Mouse (Mus musculus): ENCODE measurements around the gene Gdpd5. TPM values are rescaled to one million over a fixed set of nuclear protein-coding genes. Genes with fewer than 3 reads are reported as not detected.

The Gdpd5 gene
- polyA plus RNA-seq, 1 experiment from 2014 or later: 16.7 TPM

DNA sequence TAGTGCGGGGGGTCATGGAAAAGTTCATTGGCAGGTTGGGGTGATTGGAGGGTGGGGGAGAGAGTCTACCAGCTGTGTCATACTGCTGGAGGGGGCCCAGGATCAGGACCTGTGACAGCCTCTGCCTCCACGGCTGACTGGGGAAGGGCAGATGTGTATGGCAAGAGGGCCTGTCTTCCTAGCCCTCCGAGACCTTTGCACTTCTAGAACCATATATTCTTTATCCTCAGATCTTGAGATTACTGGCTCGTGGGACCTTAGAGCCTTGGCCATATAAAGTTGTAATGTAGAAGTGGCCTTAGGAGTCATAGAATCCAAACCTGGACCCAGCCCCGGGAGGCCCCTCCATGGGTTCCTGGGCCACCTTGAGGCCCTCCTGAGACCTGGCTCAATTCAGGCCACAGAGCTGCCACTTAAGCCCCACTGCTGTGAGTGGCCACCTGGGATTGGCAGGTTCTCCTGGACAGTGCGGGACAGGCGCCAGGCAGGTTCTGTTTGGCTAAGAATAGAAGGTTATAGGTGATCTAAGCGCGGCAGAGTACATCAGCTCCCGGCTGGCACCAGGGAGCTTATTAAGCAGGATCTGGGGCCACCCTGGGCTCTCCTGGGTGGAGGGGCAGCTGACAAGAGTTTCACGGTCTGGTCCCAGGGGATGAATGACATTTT lies 15.9 kb downstream of the Gdpd5 start:
- H3K27me3 ChIP-seq (ENCODE audit: control insufficient read depth, insufficient read depth, low read length): no peaks in the 10 kb centered on the region
- no peak overlapping the region for H3K4me2 ChIP-seq
- no peak overlapping the region for H3K27ac ChIP-seq (ENCODE audit: low read depth, low read length)
- no peak overlapping the region for H3K4me3 ChIP-seq (ENCODE audit: low read depth, low read length)
- no peaks in the 10 kb centered on the region for H3K36me3 ChIP-seq (ENCODE audit: control insufficient read depth, insufficient read depth, low read length)
- ATAC-seq (ENCODE audit: low FRiP score) (no peak), DNase-seq (ENCODE audit: low spot score, missing footprints) (no peak)
- no peaks in the 10 kb centered on the region for H3K9me3 ChIP-seq (ENCODE audit: control insufficient read depth, low read length)
- 83% methylated on average over 11 of the region's 11 CpGs for WGBS
- H3K9ac ChIP-seq (ENCODE audit: low read length): no peak overlapping the region
- 0 out of 2 replicates have a peak, but pooled peaks cover 2% of the 10 kb centered on the region for H3K4me1 ChIP-seq (ENCODE audit: control insufficient read depth, insufficient read depth, low read length)

GRCm38 (mm10) chr7:99401373-99401772 lies 20.2 kb downstream of the Gdpd5 start:
- Histone ChIP-seq H3K27ac (ENCODE audit: low read depth, low read length) (no peak overlapping the region), H3K9me3 (ENCODE audit: control insufficient read depth, low read length) (no peaks in the 10 kb centered on the region), H3K4me2 (no peak overlapping the region), H3K36me3 (ENCODE audit: control insufficient read depth, insufficient read depth, low read length) (no peaks in the 10 kb centered on the region), H3K27me3 (ENCODE audit: control insufficient read depth, insufficient read depth, low read length) (no peaks in the 10 kb centered on the region), H3K4me3 (ENCODE audit: low read depth, low read length) (no peak overlapping the region), H3K9ac (ENCODE audit: low read length) (no peak overlapping the region), H3K4me1 (ENCODE audit: control insufficient read depth, insufficient read depth, low read length) (peaks cover 7% of the 10 kb centered on the region; the same call in 1 of the 2 replicates)
- WGBS: 86% methylated on average over 8 of the region's 8 CpGs
- no peak for ATAC-seq (ENCODE audit: low FRiP score)
- DNase-seq (ENCODE audit: low spot score, missing footprints): no peak

DNA sequence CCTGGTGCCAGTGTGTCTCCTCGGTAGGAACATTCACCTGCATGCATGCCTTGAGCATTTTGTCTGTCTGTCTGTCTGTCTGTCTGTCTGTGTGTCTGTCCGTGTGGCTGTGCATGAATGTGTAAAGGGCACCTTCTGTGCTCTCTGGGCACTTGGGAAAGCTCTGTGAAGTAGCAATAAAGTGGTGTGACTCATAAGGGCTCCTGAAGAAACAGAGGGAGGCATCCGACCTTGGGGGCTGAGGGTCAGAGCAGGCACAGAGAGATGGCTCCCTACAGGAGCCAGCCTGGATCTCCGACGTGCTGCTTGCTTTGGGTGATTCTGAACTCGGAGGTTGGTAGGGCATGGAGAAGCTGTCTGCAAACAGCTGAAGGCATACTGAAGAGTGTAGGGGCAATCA lies 21.3 kb downstream of the Gdpd5 start:
- no peak overlapping the region for H3K27ac ChIP-seq (ENCODE audit: low read depth, low read length)
- WGBS: 79% methylated on average over 6 of the region's 6 CpGs
- no peaks in the 10 kb centered on the region for H3K27me3 ChIP-seq (ENCODE audit: control insufficient read depth, insufficient read depth, low read length)
- peaks cover 5% of the 10 kb centered on the region; the same call in 1 of the 2 replicates for H3K4me1 ChIP-seq (ENCODE audit: control insufficient read depth, insufficient read depth, low read length)
- H3K4me2 ChIP-seq: no peak overlapping the region
- ATAC-seq (ENCODE audit: low FRiP score): no peak
- no peak overlapping the region for H3K9ac ChIP-seq (ENCODE audit: low read length)
- no peak overlapping the region for H3K4me3 ChIP-seq (ENCODE audit: low read depth, low read length)
- DNase-seq (ENCODE audit: low spot score, missing footprints): no peak
- H3K9me3 ChIP-seq (ENCODE audit: control insufficient read depth, low read length): no peaks in the 10 kb centered on the region
- H3K36me3 ChIP-seq (ENCODE audit: control insufficient read depth, insufficient read depth, low read length): no peaks in the 10 kb centered on the region

DNA sequence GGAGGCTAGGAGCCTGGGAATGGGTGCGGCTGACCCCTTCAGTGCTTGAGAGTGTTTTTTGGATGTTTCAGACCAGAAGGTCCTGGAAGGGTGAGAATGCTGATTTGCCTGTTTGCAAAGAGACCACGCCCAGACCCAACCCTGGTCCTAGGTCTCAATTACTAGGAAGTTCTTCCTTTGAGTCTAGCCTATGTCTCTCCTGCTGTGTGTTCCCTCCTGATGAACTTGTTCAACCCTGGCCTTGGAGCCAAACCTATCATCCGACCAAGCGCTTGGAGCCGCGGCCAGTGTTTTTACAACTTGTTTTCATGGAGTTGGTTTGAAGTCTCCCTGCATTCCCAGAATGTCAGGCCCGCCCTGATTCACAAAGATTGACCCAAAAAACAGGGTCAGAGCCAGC lies 22.0 kb downstream of the Gdpd5 start:
- Histone ChIP-seq H3K4me2 (no peak overlapping the region), H3K4me1 (ENCODE audit: control insufficient read depth, insufficient read depth, low read length) (peaks cover 5% of the 10 kb centered on the region; the same call in 1 of the 2 replicates), H3K9me3 (ENCODE audit: control insufficient read depth, low read length) (no peaks in the 10 kb centered on the region), H3K27me3 (ENCODE audit: control insufficient read depth, insufficient read depth, low read length) (no peaks in the 10 kb centered on the region), H3K36me3 (ENCODE audit: control insufficient read depth, insufficient read depth, low read length) (no peaks in the 10 kb centered on the region), H3K27ac (ENCODE audit: low read depth, low read length) (no peak overlapping the region; the same call in 1 of the 2 replicates), H3K4me3 (ENCODE audit: low read depth, low read length) (no peak overlapping the region), H3K9ac (ENCODE audit: low read length) (no peak overlapping the region)
- WGBS: 86% methylated on average over 7 of the region's 7 CpGs
- DNase-seq (ENCODE audit: low spot score, missing footprints): no peak
- ATAC-seq (ENCODE audit: low FRiP score): no peak

- DNase-seq (ENCODE audit: low spot score, missing footprints): no peak
- no peak overlapping the region for H3K4me2 ChIP-seq
- H3K4me1 ChIP-seq (ENCODE audit: control insufficient read depth, insufficient read depth, low read length): peaks cover 5% of the 10 kb centered on the region; the same call in 1 of the 2 replicates
- H3K9me3 ChIP-seq (ENCODE audit: control insufficient read depth, low read length): no peaks in the 10 kb centered on the region
- H3K27ac ChIP-seq (ENCODE audit: low read depth, low read length): no peak overlapping the region
- H3K4me3 ChIP-seq (ENCODE audit: low read depth, low read length): no peak overlapping the region
- H3K36me3 ChIP-seq (ENCODE audit: control insufficient read depth, insufficient read depth, low read length): no peaks in the 10 kb centered on the region
- H3K27me3 ChIP-seq (ENCODE audit: control insufficient read depth, insufficient read depth, low read length): no peaks in the 10 kb centered on the region
- ATAC-seq (ENCODE audit: low FRiP score): no peak
- H3K9ac ChIP-seq (ENCODE audit: low read length): no peak overlapping the region
- WGBS: 78% methylated on average over 12 of the region's 12 CpGs
These were observed 23.0 kb downstream of the Gdpd5 start for GRCm38 (mm10) chr7:99404031-99404735.

DNA sequence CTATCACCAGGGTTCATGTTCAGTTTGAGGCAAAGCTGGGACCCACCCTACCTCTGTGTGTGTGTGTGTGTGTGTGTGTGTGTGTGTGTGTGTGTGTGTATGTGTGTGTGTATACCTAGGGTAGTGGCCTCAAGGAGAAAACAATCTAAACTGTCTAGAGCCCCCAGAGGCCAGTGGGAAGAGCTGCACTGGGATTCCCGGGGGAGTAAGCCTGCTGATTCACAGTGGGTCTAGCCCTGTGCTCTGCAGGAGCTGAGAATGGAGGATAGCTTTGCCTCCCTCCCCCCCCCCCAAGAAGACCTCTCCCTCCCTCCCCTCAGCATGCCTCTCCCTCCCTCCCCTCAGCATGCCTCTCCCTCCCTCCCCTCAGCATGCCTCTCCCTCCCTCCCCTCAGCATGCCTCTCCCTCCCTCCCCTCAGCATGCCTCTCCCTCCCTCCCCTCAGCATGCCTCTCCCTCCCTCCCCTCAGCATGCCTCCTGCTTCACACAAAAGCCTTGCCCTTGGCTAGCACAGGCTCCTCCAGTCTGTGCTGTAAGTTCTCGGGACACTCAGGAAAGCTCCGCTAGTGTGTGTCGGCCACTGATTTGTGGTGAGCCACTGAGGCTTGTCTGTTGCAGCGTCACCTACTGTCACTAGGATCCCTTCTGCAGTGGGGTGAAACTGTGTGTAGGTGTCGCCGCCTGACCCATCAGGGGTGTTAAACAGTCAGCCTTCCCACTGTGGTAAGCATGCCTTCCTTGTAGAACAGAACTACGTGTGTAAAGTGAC lies 24.4 kb downstream of the Gdpd5 start:
- Histone ChIP-seq H3K27ac (ENCODE audit: low read depth, low read length) (no peak overlapping the region), H3K4me1 (ENCODE audit: control insufficient read depth, insufficient read depth, low read length) (peaks cover 5% of the 10 kb centered on the region; the same call in 1 of the 2 replicates), H3K36me3 (ENCODE audit: control insufficient read depth, insufficient read depth, low read length) (no peaks in the 10 kb centered on the region), H3K4me3 (ENCODE audit: low read depth, low read length) (no peak overlapping the region), H3K9me3 (ENCODE audit: control insufficient read depth, low read length) (no peaks in the 10 kb centered on the region), H3K4me2 (no peak overlapping the region), H3K27me3 (ENCODE audit: control insufficient read depth, insufficient read depth, low read length) (no peaks in the 10 kb centered on the region), H3K9ac (ENCODE audit: low read length) (no peak overlapping the region)
- ATAC-seq (ENCODE audit: low FRiP score) (peak; percentile 19; the same call in 1 of the 2 replicates), DNase-seq (ENCODE audit: low spot score, missing footprints) (peak; percentile 86)
- WGBS: 20% methylated on average over 8 of the region's 8 CpGs

DNA sequence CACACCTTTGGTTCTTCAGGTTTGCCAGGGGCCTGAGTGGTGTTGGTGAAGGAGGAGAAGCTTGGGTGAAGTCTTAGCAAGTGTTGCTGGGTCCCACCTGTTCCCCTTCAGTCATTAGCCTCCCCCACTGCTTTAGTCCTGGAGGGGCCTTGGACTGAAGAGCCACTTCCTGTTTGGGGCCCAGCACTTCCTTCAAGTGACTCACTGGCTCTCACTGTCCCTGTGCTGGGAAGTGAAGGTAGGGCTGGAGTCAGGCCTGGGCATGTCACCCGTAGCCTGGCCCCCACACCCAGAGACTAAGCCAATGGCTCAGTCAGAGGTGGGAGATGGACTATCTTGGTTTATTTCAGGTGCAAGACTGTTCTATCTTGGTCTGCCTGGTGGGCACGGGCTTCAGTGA lies 26.4 kb downstream of the Gdpd5 start:
- no peak for DNase-seq (ENCODE audit: low spot score, missing footprints)

DNA sequence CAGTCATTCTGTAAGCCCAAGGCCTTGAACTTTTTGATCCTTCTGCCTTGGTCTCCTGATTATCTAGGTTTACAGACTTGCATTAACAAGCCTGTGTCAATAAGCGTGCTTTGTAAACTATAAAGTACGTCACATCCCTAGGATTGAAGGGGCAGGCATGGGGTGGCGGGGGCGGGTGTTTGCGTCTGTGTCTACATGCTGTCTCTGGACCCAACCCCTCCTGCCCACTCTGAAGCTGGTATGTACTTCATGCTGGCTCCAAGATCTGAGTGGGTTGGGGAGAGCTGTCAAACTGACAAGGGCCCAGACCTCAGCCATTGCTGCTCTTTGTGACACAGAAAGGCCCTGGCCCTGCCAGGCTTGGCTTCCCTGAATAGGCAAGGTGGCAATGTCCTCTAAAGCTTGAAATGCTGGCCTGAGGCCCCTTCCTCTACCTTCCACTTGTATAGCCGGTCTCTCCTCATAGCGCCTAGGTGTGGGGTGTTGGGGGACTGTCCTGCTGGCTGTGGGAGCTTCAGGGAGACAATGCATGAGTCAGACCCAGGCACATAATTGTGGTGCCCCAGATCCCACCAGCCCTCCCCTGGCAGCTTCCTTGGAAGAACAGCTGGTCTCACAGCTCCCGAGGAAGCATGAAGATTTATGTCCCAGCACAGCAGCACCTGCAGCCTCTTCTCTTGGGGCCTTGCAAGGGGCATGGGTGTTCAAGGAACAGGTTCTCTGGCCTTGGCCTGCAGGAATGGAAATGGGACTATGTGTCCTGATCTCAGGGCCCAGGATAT lies 28.4 kb downstream of the Gdpd5 start:
- Histone ChIP-seq H3K4me1 (ENCODE audit: control insufficient read depth, insufficient read depth, low read length) (peaks cover 5% of the 10 kb centered on the region; the same call in 1 of the 2 replicates), H3K4me3 (ENCODE audit: low read depth, low read length) (no peak overlapping the region), H3K9ac (ENCODE audit: low read length) (no peak overlapping the region), H3K9me3 (ENCODE audit: control insufficient read depth, low read length) (no peaks in the 10 kb centered on the region), H3K4me2 (no peak overlapping the region), H3K27ac (ENCODE audit: low read depth, low read length) (no peak overlapping the region), H3K27me3 (ENCODE audit: control insufficient read depth, insufficient read depth, low read length) (no peaks in the 10 kb centered on the region), H3K36me3 (ENCODE audit: control insufficient read depth, insufficient read depth, low read length) (no peaks in the 10 kb centered on the region)
- no peak for DNase-seq (ENCODE audit: low spot score, missing footprints)
- WGBS: 84% methylated on average over 8 of the region's 8 CpGs
- no peak for ATAC-seq (ENCODE audit: low FRiP score)

More for the DNA sequence above, 26.4 kb downstream of the Gdpd5 start:
- no peak overlapping the region for H3K9ac ChIP-seq (ENCODE audit: low read length)
- no peaks in the 10 kb centered on the region for H3K9me3 ChIP-seq (ENCODE audit: control insufficient read depth, low read length)
- H3K4me2 ChIP-seq: no peak overlapping the region
- 81% methylated on average over 2 of the region's 2 CpGs for WGBS
- no peak for ATAC-seq (ENCODE audit: low FRiP score)
- no peaks in the 10 kb centered on the region for H3K36me3 ChIP-seq (ENCODE audit: control insufficient read depth, insufficient read depth, low read length)
- no peak overlapping the region for H3K4me3 ChIP-seq (ENCODE audit: low read depth, low read length)
- H3K27ac ChIP-seq (ENCODE audit: low read depth, low read length): no peak overlapping the region
- no peaks in the 10 kb centered on the region for H3K27me3 ChIP-seq (ENCODE audit: control insufficient read depth, insufficient read depth, low read length)
- peaks cover 5% of the 10 kb centered on the region; the same call in 1 of the 2 replicates for H3K4me1 ChIP-seq (ENCODE audit: control insufficient read depth, insufficient read depth, low read length)

Measured in midbrain, embryonic 11.5 days (tissue).